ENCODE assay signal across 14 mouse cellular contexts in genomic region chr16:18976315-18976714, GRCm38 (mm10).
DNase-seq lines count a peak whose midpoint lies in the region; ATAC-seq and TF ChIP-seq lines count a peak whose summit lies in the region.
"Had no signal": no experiment of that assay in that cellular context is flagged by ENCODE, and none has a peak within 500 bp of the region (broad histone marks: within the 10 kb centered on the region; RNA-seq: fewer than 3 reads in every experiment).

No protein-coding gene starts in this region.

- no peaks in the 10 kb centered on the region for H3K27me3 ChIP-seq in heart, embryonic 11.5 days (ENCODE audit: control insufficient read depth, insufficient read depth, low read length)
- H3K27me3 ChIP-seq in kidney, postnatal 0 days (ENCODE audit: insufficient read depth, low read length) = no peaks in the 10 kb centered on the region
- no peaks in the 10 kb centered on the region for H3K27me3 ChIP-seq in embryonic facial prominence, embryonic 15.5 days
- no peaks in the 10 kb centered on the region for H3K27me3 ChIP-seq in midbrain, embryonic 15.5 days (replicated peaks)
- H3K27me3 ChIP-seq: Patski had no signal

- intact Hi-C loops in heart, postnatal 10 days (cut with DNase I) = no loop called here

- peak overlapping the region; percentile 19 for H3K4me2 ChIP-seq in heart, embryonic 11.5 days
- H3K4me2 ChIP-seq in kidney, postnatal 0 days (ENCODE audit: low read length) = no peak overlapping the region
- no peak overlapping the region for H3K4me2 ChIP-seq in embryonic facial prominence, embryonic 15.5 days (replicated peaks)
- H3K4me2 ChIP-seq in midbrain, embryonic 15.5 days = no peak overlapping the region
- H3K4me2 ChIP-seq: lung, embryonic 14.5 days had no signal

- 67% methylated on average over 23 of the region's 23 CpGs for WGBS in heart, embryonic 11.5 days (ENCODE audit: insufficient replicate concordance)
- WGBS in kidney, postnatal 0 days = 77% methylated on average over 23 of the region's 23 CpGs
- 80% methylated on average over 23 of the region's 23 CpGs for WGBS in embryonic facial prominence, embryonic 15.5 days
- 78% methylated on average over 21 of the region's 23 CpGs for WGBS in midbrain, embryonic 15.5 days

- no peak for DNase-seq in heart, postnatal 10 days
- no peak for DNase-seq in kidney, postnatal 0 days (ENCODE audit: low spot score)
- no peak for DNase-seq in kidney, adult 9 months
- DNase-seq in thymus, postnatal 10 days (ENCODE audit: low spot score in 2 of 2) = no peak
- no peak for DNase-seq in right cerebral cortex, adult 2 months (ENCODE audit: low spot score in 2 of 2)
- DNase-seq: adrenal gland, adult 2 months; cerebellum, postnatal 14 days; gastrocnemius, postnatal 14 days; kidney, adult 11 months; lung, embryonic 14.5 days had no signal

- 0 out of 2 replicates have a peak, but pooled peaks cover 6% of the 10 kb centered on the region for H3K4me1 ChIP-seq in heart, embryonic 11.5 days (ENCODE audit: control insufficient read depth, insufficient read depth, low read length)
- H3K4me1 ChIP-seq in kidney, postnatal 0 days (replicated peaks; ENCODE audit: insufficient read depth, low read length) = no peaks in the 10 kb centered on the region
- H3K4me1 ChIP-seq in embryonic facial prominence, embryonic 15.5 days = no peaks in the 10 kb centered on the region
- H3K4me1 ChIP-seq in midbrain, embryonic 15.5 days = no peaks in the 10 kb centered on the region

- H3K9ac ChIP-seq in heart, embryonic 11.5 days (ENCODE audit: low read depth, low read length) = no peak overlapping the region
- H3K9ac ChIP-seq in kidney, postnatal 0 days (ENCODE audit: low read depth, low read length) = no peak overlapping the region
- no peak overlapping the region for H3K9ac ChIP-seq in embryonic facial prominence, embryonic 15.5 days
- H3K9ac ChIP-seq in midbrain, embryonic 15.5 days = no peak overlapping the region
- H3K9ac ChIP-seq: lung, embryonic 14.5 days had no signal

- no peak overlapping the region for H3K4me3 ChIP-seq in heart, embryonic 11.5 days (ENCODE audit: low read depth, low read length)
- H3K4me3 ChIP-seq in kidney, postnatal 0 days (replicated peaks; ENCODE audit: low read depth, low read length) = no peak overlapping the region
- no peak overlapping the region; the same call in 1 of the 2 replicates for H3K4me3 ChIP-seq in embryonic facial prominence, embryonic 15.5 days (replicated peaks)
- 0 out of 2 replicates have a peak overlapping the region, but pooled peaks have one; percentile 6 for H3K4me3 ChIP-seq in midbrain, embryonic 15.5 days

- no peak for TF ChIP-seq CTCF in kidney, postnatal 0 days (IDR thresholded peaks at IDR 0.05; ENCODE audit: low read depth)

- ATAC-seq in heart, embryonic 11.5 days (replicated peaks; ENCODE audit: insufficient number of reproducible peaks, low FRiP score, low TSS enrichment) = no peak
- ATAC-seq in kidney, postnatal 0 days (replicated peaks; ENCODE audit: low FRiP score, low read depth) = peak; percentile 36
- peak; percentile 39; the same call in 1 of the 2 replicates for ATAC-seq in embryonic facial prominence, embryonic 15.5 days (ENCODE audit: insufficient number of reproducible peaks, low FRiP score, low TSS enrichment, low read depth)
- ATAC-seq in midbrain, embryonic 15.5 days (replicated peaks) = peak; percentile 58
- ATAC-seq: Patski had no signal

- no peaks in the 10 kb centered on the region for H3K36me3 ChIP-seq in heart, embryonic 11.5 days (ENCODE audit: control insufficient read depth, insufficient read depth, low read length)
- H3K36me3 ChIP-seq in kidney, postnatal 0 days (ENCODE audit: insufficient read depth, low read length) = no peaks in the 10 kb centered on the region
- H3K36me3 ChIP-seq in embryonic facial prominence, embryonic 15.5 days = peaks cover 7% of the 10 kb centered on the region; the same call in 1 of the 2 replicates
- no peaks in the 10 kb centered on the region; the same call in 1 of the 2 replicates for H3K36me3 ChIP-seq in midbrain, embryonic 15.5 days (replicated peaks)

- no peak overlapping the region for H3K27ac ChIP-seq in heart, embryonic 11.5 days (ENCODE audit: low read depth, low read length)
- no peak overlapping the region for H3K27ac ChIP-seq in kidney, postnatal 0 days
- no peak overlapping the region for H3K27ac ChIP-seq in embryonic facial prominence, embryonic 15.5 days (replicated peaks)
- H3K27ac ChIP-seq in midbrain, embryonic 15.5 days = no peak overlapping the region

- peaks cover 5% of the 10 kb centered on the region for H3K9me3 ChIP-seq in heart, embryonic 11.5 days (replicated peaks; ENCODE audit: control insufficient read depth, low read length)
- H3K9me3 ChIP-seq in kidney, postnatal 0 days (replicated peaks; ENCODE audit: low read length) = no peaks in the 10 kb centered on the region
- H3K9me3 ChIP-seq in embryonic facial prominence, embryonic 15.5 days (replicated peaks) = no peaks in the 10 kb centered on the region
- no peaks in the 10 kb centered on the region for H3K9me3 ChIP-seq in midbrain, embryonic 15.5 days
